18 mouse cellular contexts compared by ENCODE assay signal in the genomic region with DNA sequence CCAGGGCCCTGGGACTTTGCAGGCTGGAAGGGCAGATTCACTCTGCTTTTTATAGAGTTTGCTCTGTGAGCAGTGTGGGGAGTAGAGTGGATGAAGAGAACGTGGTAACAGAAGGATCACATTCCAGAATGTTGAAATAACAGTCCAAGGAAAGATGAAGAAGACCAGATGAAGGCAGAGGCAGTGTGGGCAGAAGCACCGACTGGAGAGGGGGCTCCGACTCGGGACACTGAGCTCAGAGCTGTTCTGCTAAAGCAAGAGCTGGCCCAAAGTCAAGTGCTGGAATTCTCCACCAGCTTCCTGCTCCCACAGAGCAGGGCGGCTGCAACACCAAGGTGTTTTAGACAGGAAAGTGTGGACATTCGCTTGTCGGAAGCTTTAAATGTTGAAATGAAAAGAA.
A peak's percentile ranks its signal among the peaks of the same experiment; 100 is the strongest.
DNase-seq lines count a peak whose midpoint lies in the region; ATAC-seq and TF ChIP-seq lines count a peak whose summit lies in the region.
"Had no signal": no experiment of that assay in that cellular context is flagged by ENCODE, and none has a peak within 500 bp of the region (broad histone marks: within the 10 kb centered on the region; RNA-seq: fewer than 3 reads in every experiment).

No protein-coding gene starts in this region.

- no peaks in the 10 kb centered on the region for H3K9me3 ChIP-seq in heart, embryonic 16.5 days (replicated peaks; ENCODE audit: control insufficient read depth, low read length)
- no peaks in the 10 kb centered on the region for H3K9me3 ChIP-seq in intestine, embryonic 16.5 days (ENCODE audit: control insufficient read depth, low read length)
- H3K9me3 ChIP-seq in hindbrain, embryonic 13.5 days = no peaks in the 10 kb centered on the region
- H3K9me3 ChIP-seq: forebrain, embryonic 10.5 days; midbrain, embryonic 13.5 days had no signal

- intact Hi-C loops in left cerebral cortex, postnatal 36 days (cut with DNase I) = no loop called here
- intact Hi-C loops in left cerebral cortex, adult 2 months (cut with DNase I) = no loop called here

- no peak for ATAC-seq in heart, embryonic 16.5 days (replicated peaks; ENCODE audit: extremely low read depth, insufficient read depth, low FRiP score)
- ATAC-seq in intestine, embryonic 16.5 days = peak; percentile 42; the same call in 1 of the 2 replicates
- no peak for ATAC-seq in hindbrain, embryonic 13.5 days (ENCODE audit: low FRiP score)
- ATAC-seq: CD4-positive, CD25-positive, alpha-beta regulatory T cell, adult 4 months; midbrain, embryonic 13.5 days had no signal

- H3K36me3 ChIP-seq in heart, embryonic 16.5 days (ENCODE audit: control insufficient read depth, insufficient read depth) = no peaks in the 10 kb centered on the region
- H3K36me3 ChIP-seq in intestine, embryonic 16.5 days (ENCODE audit: control insufficient read depth, insufficient read depth, low read length) = no peaks in the 10 kb centered on the region
- no peaks in the 10 kb centered on the region for H3K36me3 ChIP-seq in hindbrain, embryonic 13.5 days
- H3K36me3 ChIP-seq: forebrain, embryonic 10.5 days; midbrain, embryonic 13.5 days had no signal

- H3K27me3 ChIP-seq in heart, embryonic 16.5 days (ENCODE audit: control insufficient read depth, insufficient read depth, low read length) = no peaks in the 10 kb centered on the region
- no peaks in the 10 kb centered on the region for H3K27me3 ChIP-seq in intestine, embryonic 16.5 days (replicated peaks; ENCODE audit: control insufficient read depth, insufficient read depth, low read length)
- no peaks in the 10 kb centered on the region for H3K27me3 ChIP-seq in hindbrain, embryonic 13.5 days
- H3K27me3 ChIP-seq: midbrain, embryonic 13.5 days had no signal

- H3K27ac ChIP-seq in heart, embryonic 16.5 days (ENCODE audit: low read length) = no peak overlapping the region
- no peak overlapping the region for H3K27ac ChIP-seq in left cerebral cortex, adult 2 months
- H3K27ac ChIP-seq in intestine, embryonic 16.5 days (ENCODE audit: low read length) = 0 out of 2 replicates have a peak overlapping the region, but pooled peaks have one; percentile 24
- H3K27ac ChIP-seq in hindbrain, embryonic 13.5 days = no peak overlapping the region
- H3K27ac ChIP-seq: forebrain, embryonic 10.5 days; hindbrain, embryonic 14.5 days; liver, embryonic 14.5 days; macrophage; midbrain, embryonic 13.5 days had no signal

- H3K9ac ChIP-seq in heart, embryonic 16.5 days (ENCODE audit: low read length) = no peak overlapping the region
- H3K9ac ChIP-seq in intestine, embryonic 16.5 days (ENCODE audit: low read depth, low read length) = no peak overlapping the region; the same call in 1 of the 2 replicates
- H3K9ac ChIP-seq in hindbrain, embryonic 13.5 days = no peak overlapping the region
- H3K9ac ChIP-seq: hindbrain, embryonic 14.5 days; liver, embryonic 14.5 days; midbrain, embryonic 13.5 days had no signal

- H3K4me1 ChIP-seq in heart, embryonic 16.5 days (ENCODE audit: control insufficient read depth, insufficient read depth, low read length) = no peaks in the 10 kb centered on the region
- no peaks in the 10 kb centered on the region for H3K4me1 ChIP-seq in intestine, embryonic 16.5 days (ENCODE audit: control insufficient read depth, insufficient read depth, low read length)
- H3K4me1 ChIP-seq in hindbrain, embryonic 13.5 days (replicated peaks) = no peaks in the 10 kb centered on the region
- H3K4me1 ChIP-seq: forebrain, embryonic 10.5 days; midbrain, embryonic 13.5 days had no signal

- WGBS in heart, embryonic 16.5 days = 36% methylated on average over 7 of the region's 7 CpGs
- WGBS in intestine, embryonic 16.5 days = 53% methylated on average over 7 of the region's 7 CpGs
- 88% methylated on average over 7 of the region's 7 CpGs for WGBS in hindbrain, embryonic 13.5 days

- H3K4me2 ChIP-seq in heart, embryonic 16.5 days (ENCODE audit: low read depth, low read length) = peak overlapping the region; percentile 46
- no peak overlapping the region for H3K4me2 ChIP-seq in intestine, embryonic 16.5 days (ENCODE audit: low read depth, low read length)
- H3K4me2 ChIP-seq in hindbrain, embryonic 13.5 days = no peak overlapping the region
- H3K4me2 ChIP-seq: hindbrain, embryonic 14.5 days; midbrain, embryonic 13.5 days had no signal

- DNase-seq in heart, adult 18-20 months = no peak
- peak; percentile 19 to 46 for DNase-seq in left cerebral cortex, postnatal 36 days (ENCODE audit: low spot score in 2 of 2)
- DNase-seq in left cerebral cortex, adult 2 months (ENCODE audit: extremely low spot score in 1 of 2, low spot score in 2 of 2) = no peak
- peak; percentile 20 to 21 for DNase-seq in layer of hippocampus, postnatal 36 days
- DNase-seq: adrenal gland, postnatal 14 days; cerebellum, adult 8-10 months; kidney, adult 18-20 months; kidney, postnatal 4 days; thymus, adult 18-20 months had no signal

- TF ChIP-seq CTCF in left cerebral cortex, adult 2 months (IDR thresholded peaks at IDR 0.05) = no peak

- no peak overlapping the region for H3K4me3 ChIP-seq in heart, embryonic 16.5 days (ENCODE audit: low read length)
- no peak overlapping the region for H3K4me3 ChIP-seq in left cerebral cortex, adult 2 months
- no peak overlapping the region for H3K4me3 ChIP-seq in intestine, embryonic 16.5 days (ENCODE audit: low read length)
- H3K4me3 ChIP-seq in hindbrain, embryonic 13.5 days = no peak overlapping the region
- H3K4me3 ChIP-seq: forebrain, embryonic 10.5 days; midbrain, embryonic 13.5 days had no signal

Comparison
In these comparisons a context has a peak if more than half of its experiments do, and no peak if none do; other contexts are left out.
1. DNase-seq: peak in left cerebral cortex, postnatal 36 days (2 of 2) and layer of hippocampus, postnatal 36 days (2 of 2); none in heart, adult 18-20 months (0 of 2) and left cerebral cortex, adult 2 months (0 of 2).